8 mouse cellular contexts compared by ENCODE assay signal in genomic region chr11:60293683-60294629, GRCm38 (mm10). TPM values are rescaled to one million over a fixed set of nuclear protein-coding genes. Genes with fewer than 3 reads are reported as not detected.
DNase-seq lines count a peak whose midpoint lies in the region; ATAC-seq lines count a peak whose summit lies in the region.

No protein-coding gene starts in this region.

- H3K9ac ChIP-seq in lung, embryonic 15.5 days = no peak overlapping the region
- peak overlapping the region; percentile 45; the same call in 1 of the 2 replicates for H3K9ac ChIP-seq in limb, embryonic 13.5 days
- H3K9ac ChIP-seq in stomach, embryonic 14.5 days (replicated peaks; ENCODE audit: low read depth, low read length) = no peak overlapping the region

- DNase-seq in lung, postnatal 10 days = no peak
- DNase-seq in forebrain, embryonic 10.5 days (ENCODE audit: extremely low spot score, low spot score) = peak; percentile 63
- no peak for DNase-seq in natural killer cell, adult 2 months (ENCODE audit: low spot score in 2 of 2)
- no peak for DNase-seq in urinary bladder, postnatal 14 days (ENCODE audit: low spot score)
- DNase-seq in urinary bladder, postnatal 4 days (ENCODE audit: low spot score in 2 of 2) = no peak

- H3K27ac ChIP-seq in lung, embryonic 15.5 days = peak overlapping the region; percentile 12; the same call in 1 of the 2 replicates
- H3K27ac ChIP-seq in forebrain, embryonic 10.5 days = peak overlapping the region; percentile 90
- peak overlapping the region; percentile 96 for H3K27ac ChIP-seq in limb, embryonic 13.5 days
- peak overlapping the region; percentile 78 for H3K27ac ChIP-seq in stomach, embryonic 14.5 days (ENCODE audit: low read length)

- H3K36me3 ChIP-seq in lung, embryonic 15.5 days = no peaks in the 10 kb centered on the region
- no peaks in the 10 kb centered on the region for H3K36me3 ChIP-seq in forebrain, embryonic 10.5 days (replicated peaks)
- no peaks in the 10 kb centered on the region for H3K36me3 ChIP-seq in limb, embryonic 13.5 days
- H3K36me3 ChIP-seq in stomach, embryonic 14.5 days (ENCODE audit: control insufficient read depth, insufficient read depth, low read length) = no peaks in the 10 kb centered on the region

- H3K4me3 ChIP-seq in lung, embryonic 15.5 days = no peak overlapping the region
- peak overlapping the region; percentile 27 for H3K4me3 ChIP-seq in forebrain, embryonic 10.5 days
- no peak overlapping the region for H3K4me3 ChIP-seq in limb, embryonic 13.5 days
- H3K4me3 ChIP-seq in stomach, embryonic 14.5 days (ENCODE audit: low read depth, low read length) = no peak overlapping the region

- WGBS in lung, embryonic 15.5 days = 77% methylated on average over 6 of the region's 6 CpGs
- 40% methylated on average over 6 of the region's 6 CpGs for WGBS in forebrain, embryonic 10.5 days
- 54% methylated on average over 6 of the region's 6 CpGs for WGBS in limb, embryonic 13.5 days
- WGBS in stomach, embryonic 14.5 days = 63% methylated on average over 6 of the region's 6 CpGs

- H3K4me2 ChIP-seq in lung, embryonic 15.5 days = no peak overlapping the region
- H3K4me2 ChIP-seq in limb, embryonic 13.5 days (replicated peaks) = peak overlapping the region; percentile 45
- H3K4me2 ChIP-seq in stomach, embryonic 14.5 days (replicated peaks; ENCODE audit: low read depth, low read length) = no peak overlapping the region

- no peaks in the 10 kb centered on the region for H3K9me3 ChIP-seq in lung, embryonic 15.5 days
- no peaks in the 10 kb centered on the region for H3K9me3 ChIP-seq in forebrain, embryonic 10.5 days
- no peaks in the 10 kb centered on the region for H3K9me3 ChIP-seq in limb, embryonic 13.5 days
- no peaks in the 10 kb centered on the region for H3K9me3 ChIP-seq in stomach, embryonic 14.5 days (ENCODE audit: control insufficient read depth, low read depth, low read length)

- no peak for ATAC-seq in lung, embryonic 15.5 days (ENCODE audit: borderline replicate concordance, extremely low read depth, low FRiP score, low TSS enrichment)
- ATAC-seq in limb, embryonic 13.5 days (ENCODE audit: low FRiP score, low read depth) = peak; percentile 78
- no peak for ATAC-seq in stomach, embryonic 14.5 days (ENCODE audit: insufficient number of reproducible peaks, insufficient read depth, low FRiP score, low read depth)

- peaks cover 52% of the 10 kb centered on the region for H3K4me1 ChIP-seq in lung, embryonic 15.5 days
- peaks cover 74% of the 10 kb centered on the region for H3K4me1 ChIP-seq in forebrain, embryonic 10.5 days
- peaks cover 60% of the 10 kb centered on the region for H3K4me1 ChIP-seq in limb, embryonic 13.5 days
- H3K4me1 ChIP-seq in stomach, embryonic 14.5 days (ENCODE audit: control insufficient read depth, insufficient read depth, low read length) = peaks cover 33% of the 10 kb centered on the region

- H3K27me3 ChIP-seq in lung, embryonic 15.5 days = no peaks in the 10 kb centered on the region
- no peaks in the 10 kb centered on the region for H3K27me3 ChIP-seq in forebrain, embryonic 10.5 days (ENCODE audit: poor library complexity, severe bottlenecking)
- H3K27me3 ChIP-seq in limb, embryonic 13.5 days = no peaks in the 10 kb centered on the region
- no peaks in the 10 kb centered on the region for H3K27me3 ChIP-seq in stomach, embryonic 14.5 days (ENCODE audit: control insufficient read depth, insufficient read depth, low read length)

RNA-seq across cellular contexts. Expression of gene Tom1l2, which starts 58.7 kb away (rescaled TPM):
- polyA plus RNA-seq in lung, embryonic 15.5 days (2015; fragmentation: Nextera tagmentation; extraction: Ambion mirVana) = 23.3 and 26.1 TPM in 2 replicates
- polyA plus RNA-seq in forebrain, embryonic 10.5 days (2016; fragmentation: Nextera tagmentation; extraction: Ambion mirVana) = 18.0 TPM in 2 replicates
- polyA plus RNA-seq in limb, embryonic 13.5 days (2015; fragmentation: Nextera tagmentation; extraction: Ambion mirVana) = 26.4 and 27.9 TPM in 2 replicates
- 22.2 and 22.7 TPM in 2 replicates for polyA plus RNA-seq in stomach, embryonic 14.5 days (2014; fragmentation: Nextera tagmentation; extraction: Ambion mirVana)

RNA-seq across cellular contexts. Expression of gene Drc3, which starts 59.2 kb away (rescaled TPM):
- polyA plus RNA-seq in lung, embryonic 15.5 days (2015; fragmentation: Nextera tagmentation; extraction: Ambion mirVana) = 5.8 and 6.1 TPM in 2 replicates
- 1.5 and 1.6 TPM in 2 replicates for polyA plus RNA-seq in forebrain, embryonic 10.5 days (2016; fragmentation: Nextera tagmentation; extraction: Ambion mirVana)
- 1.0 and 1.5 TPM in 2 replicates for polyA plus RNA-seq in limb, embryonic 13.5 days (2015; fragmentation: Nextera tagmentation; extraction: Ambion mirVana)
- 0.98 and 1.8 TPM in 2 replicates for polyA plus RNA-seq in stomach, embryonic 14.5 days (2014; fragmentation: Nextera tagmentation; extraction: Ambion mirVana)

Comparison
In these comparisons a context has a peak if more than half of its experiments do, and no peak if none do; other contexts are left out.
1. H3K27ac ChIP-seq: peak in every context shown above with its lines; median percentile 96 in limb, embryonic 13.5 days; 90 in forebrain, embryonic 10.5 days; 78 in stomach, embryonic 14.5 days; 12 in lung, embryonic 15.5 days.